Mouse (Mus musculus) kidney, adult 9 months (tissue): ENCODE measurements at regions not wholly inside any gene's neighbourhood (a gene's known extent, or its start where the extent isn't known, plus 50 kb on each side); places are given as distances from the start of the nearest gene placed in this dataset.

Source experiments
- DNase-seq: peaks from one replicate; pipeline ENCODE4 v3.0.0; 2022

DNA sequence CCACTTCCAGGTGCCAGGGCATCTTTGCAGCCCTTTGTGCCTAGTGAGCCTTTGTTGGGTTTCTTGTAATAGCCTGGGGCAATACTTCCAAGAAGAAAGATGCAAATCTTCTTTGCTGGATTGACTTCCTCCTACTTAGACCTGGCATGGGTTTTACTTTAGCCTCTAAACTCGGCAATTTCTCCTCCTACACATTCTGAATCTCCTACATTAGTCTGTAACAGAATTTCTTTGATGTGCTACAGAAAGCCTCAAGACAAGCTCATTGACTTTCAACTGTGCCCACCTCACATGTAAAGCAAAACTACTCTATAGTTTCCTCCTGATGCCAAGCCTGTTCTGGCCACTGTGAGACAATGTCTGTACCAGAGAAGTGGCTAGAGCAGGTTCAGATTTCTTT lies 92.9 kb downstream of the 9230113P08Rik start:
- no peak for DNase-seq

DNA sequence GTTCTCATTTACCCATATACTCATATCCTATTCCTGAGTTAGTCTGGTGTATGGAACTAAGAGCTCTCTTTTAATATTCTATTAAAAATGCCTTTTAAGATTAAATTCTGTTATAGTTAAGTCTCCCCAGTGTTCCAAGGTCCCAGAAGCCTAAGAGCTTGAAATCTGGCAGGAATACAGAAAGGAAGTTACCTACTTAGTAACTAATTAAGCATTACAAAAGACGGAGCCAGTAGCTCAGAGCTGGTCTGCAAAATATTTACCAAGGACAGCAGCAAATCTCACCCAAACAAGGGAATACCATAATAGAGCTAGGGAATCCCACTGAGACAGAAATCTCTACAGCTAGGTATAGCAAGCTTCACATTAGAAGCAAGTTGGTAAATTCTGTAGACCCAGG lies 98.6 kb downstream of the 9230113P08Rik start:
- peak; percentile 62 for DNase-seq
